Mouse (Mus musculus) intestine, postnatal 0 days (tissue): ENCODE results near the gene Tie1. TPM values are rescaled to one million over a fixed set of nuclear protein-coding genes. Genes with fewer than 3 reads are reported as not detected.

Source experiments
- ATAC-seq: fragments of 200-750 bp; cut with Nextera tagmentation; 2 replicates; pipeline ENCODE4 v1.8.0; 2017; ENCODE audit warnings: mild to moderate bottlenecking, moderate TSS enrichment, moderate library complexity
- H3K27ac ChIP-seq: fragments of 300-500 bp; sonication (generic); 2 replicates; pipeline ENCODE4 v1.5.1; 2014; ENCODE audit warnings: mild to moderate bottlenecking, low read depth, low read length, moderate library complexity
- H3K27me3 ChIP-seq: fragments of 300-500 bp; sonication (generic); replicated peaks from 2 replicates; pipeline ENCODE4 v1.6.1; 2014; ENCODE audit warnings: low read length, mixed read lengths; ENCODE audit not compliant: control insufficient read depth, insufficient read depth
- H3K36me3 ChIP-seq: fragments of 300-500 bp; sonication (generic); 2 replicates; pipeline ENCODE4 v1.6.1; 2014; ENCODE audit warnings: mild to moderate bottlenecking, moderate library complexity; ENCODE audit not compliant: control insufficient read depth, insufficient read depth
- H3K4me1 ChIP-seq: fragments of 300-500 bp; sonication (generic); replicated peaks from 2 replicates; pipeline ENCODE4 v1.6.1; 2014; ENCODE audit warnings: antibody characterized with exemption, low read length, mixed read lengths; ENCODE audit not compliant: control insufficient read depth, insufficient read depth
- H3K4me2 ChIP-seq: fragments of 300-500 bp; sonication (generic); replicated peaks from 2 replicates; pipeline ENCODE4 v1.6.1; 2014; ENCODE audit warnings: low read depth, mild to moderate bottlenecking, moderate library complexity
- H3K4me3 ChIP-seq: fragments of 300-500 bp; sonication (generic); 2 replicates; pipeline ENCODE4 v1.5.1; 2014; ENCODE audit warnings: low read depth, low read length
- H3K9ac ChIP-seq: fragments of 300-500 bp; sonication (generic); 2 replicates; pipeline ENCODE4 v1.6.1; 2014; ENCODE audit warnings: mild to moderate bottlenecking, low read depth, low read length
- H3K9me3 ChIP-seq: fragments of 300-500 bp; sonication (generic); 2 replicates; pipeline ENCODE4 v1.6.1; 2016; ENCODE audit warnings: mixed run types; ENCODE audit not compliant: control insufficient read depth
- CTCF ChIP-seq: sonication (generic); IDR thresholded peaks from 2 replicates; pipeline ENCODE4 v1.5.1; 2016; ENCODE audit warnings: low read depth, mild to moderate bottlenecking, control low read depth, antibody characterized with exemption, moderate library complexity
- WGBS: fragments of 180-500 bp; shearing (Covaris S2); extraction: QIAGEN DNeasy Blood & Tissue Kit; methylation state at CpG from one replicate; pipeline ENCODE4 v1.1.7; 2014; 5-methylcytosine and 5-hydroxymethylcytosine counted together
- polyA plus RNA-seq: library from polyadenylated mRNA; unstranded; fragments of >200 nt; fragmentation: Nextera tagmentation; extraction: Ambion mirVana; gene quantifications from 2 replicates; pipeline ENCODE4 v1.2.1, GENCODE M21; 2015

Gene Tie1
- polyA plus RNA-seq = 11.3 and 11.9 TPM in 2 replicates

- Histone ChIP-seq H3K4me1 (no peaks in the 10 kb centered on the region), H3K27me3 (no peaks in the 10 kb centered on the region; the same call in 1 of the 2 replicates), H3K9me3 (no peaks in the 10 kb centered on the region), H3K4me3 (no peak within 1 kb of the TSS; the same call in 1 of the 2 replicates), H3K27ac (no peak within 1 kb of the TSS; the same call in 1 of the 2 replicates), H3K9ac (no peak within 1 kb of the TSS), H3K4me2 (peak within 1 kb of the TSS; percentile 30; the same call in 1 of the 2 replicates), H3K36me3 (no peaks in the 10 kb centered on the region)
- ATAC-seq = 0 out of 2 replicates have a peak, but pooled peaks have one; percentile 45
- TF ChIP-seq CTCF = no peak
- WGBS = 62% methylated on average over 8 of the region's 8 CpGs
Observed at GRCm38 (mm10) chr4:118489717-118490132, at the start of gene Tie1. Gene Tie1 (minus strand): TSS chr4:118490061.

- Histone ChIP-seq H3K27ac (no peak overlapping the region), H3K4me3 (no peak overlapping the region), H3K4me1 (no peaks in the 10 kb centered on the region), H3K36me3 (no peaks in the 10 kb centered on the region), H3K4me2 (no peak overlapping the region), H3K27me3 (no peaks in the 10 kb centered on the region), H3K9me3 (no peaks in the 10 kb centered on the region), H3K9ac (no peak overlapping the region)
- ATAC-seq = no peak
- TF ChIP-seq CTCF = no peak
- 24% methylated on average over 6 of the region's 6 CpGs for WGBS
Observed at GRCm38 (mm10) chr4:118537801-118538200, 47.9 kb upstream of the Tie1 start.

- Histone ChIP-seq H3K9ac (no peak overlapping the region), H3K27ac (no peak overlapping the region), H3K9me3 (no peaks in the 10 kb centered on the region), H3K36me3 (peaks cover 4% of the 10 kb centered on the region; the same call in 1 of the 2 replicates), H3K4me1 (no peaks in the 10 kb centered on the region), H3K27me3 (no peaks in the 10 kb centered on the region), H3K4me3 (no peak overlapping the region), H3K4me2 (no peak overlapping the region)
- WGBS = 79% methylated on average over 6 of the region's 6 CpGs
- ATAC-seq = no peak
- TF ChIP-seq CTCF = no peak
Observed at GRCm38 (mm10) chr4:118535610-118536009, 45.7 kb upstream of the Tie1 start.

GRCm38 (mm10) chr4:118533605-118534004, 43.7 kb upstream of the Tie1 start:
- WGBS = 80% methylated on average over 7 of the region's 7 CpGs
- Histone ChIP-seq H3K36me3 (peaks cover 6% of the 10 kb centered on the region; the same call in 1 of the 2 replicates), H3K4me3 (no peak overlapping the region), H3K9ac (no peak overlapping the region), H3K4me1 (no peaks in the 10 kb centered on the region), H3K27me3 (no peaks in the 10 kb centered on the region), H3K9me3 (no peaks in the 10 kb centered on the region), H3K27ac (no peak overlapping the region), H3K4me2 (no peak overlapping the region)
- TF ChIP-seq CTCF = no peak
- no peak for ATAC-seq

GRCm38 (mm10) chr4:118533156-118533555, 43.3 kb upstream of the Tie1 start:
- ATAC-seq = no peak
- 60% methylated on average over 3 of the region's 4 CpGs for WGBS
- Histone ChIP-seq H3K4me2 (no peak overlapping the region), H3K27ac (no peak overlapping the region), H3K4me1 (no peaks in the 10 kb centered on the region), H3K4me3 (no peak overlapping the region), H3K27me3 (no peaks in the 10 kb centered on the region), H3K9ac (no peak overlapping the region), H3K9me3 (no peaks in the 10 kb centered on the region), H3K36me3 (peaks cover 6% of the 10 kb centered on the region; the same call in 1 of the 2 replicates)
- no peak for TF ChIP-seq CTCF

GRCm38 (mm10) chr4:118532663-118533062, 42.8 kb upstream of the Tie1 start:
- H3K9me3 ChIP-seq = no peaks in the 10 kb centered on the region
- no peak overlapping the region for H3K9ac ChIP-seq
- H3K4me1 ChIP-seq = no peaks in the 10 kb centered on the region
- peaks cover 6% of the 10 kb centered on the region; the same call in 1 of the 2 replicates for H3K36me3 ChIP-seq
- no peak for TF ChIP-seq CTCF
- ATAC-seq = no peak
- no peak overlapping the region for H3K4me3 ChIP-seq
- no peaks in the 10 kb centered on the region for H3K27me3 ChIP-seq
- WGBS = 71% methylated on average over 5 of the region's 5 CpGs
- H3K4me2 ChIP-seq = no peak overlapping the region
- H3K27ac ChIP-seq = no peak overlapping the region

- Histone ChIP-seq H3K27me3 (no peaks in the 10 kb centered on the region), H3K27ac (peak overlapping the region; percentile 94), H3K36me3 (peaks cover 6% of the 10 kb centered on the region; the same call in 1 of the 2 replicates), H3K4me2 (peak overlapping the region; percentile 67), H3K4me1 (peaks cover 11% of the 10 kb centered on the region; the same call in 1 of the 2 replicates), H3K9ac (peak overlapping the region; percentile 46), H3K9me3 (no peaks in the 10 kb centered on the region), H3K4me3 (peak overlapping the region; percentile 46)
- WGBS = 66% methylated on average over 6 of the region's 6 CpGs
- ATAC-seq = no peak
- no peak for TF ChIP-seq CTCF
Observed at GRCm38 (mm10) chr4:118527720-118528119, 37.9 kb upstream of the Tie1 start.
